Mouse (Mus musculus) embryonic fibroblast, embryonic 13.5 days (primary cell): Measurements from ENCODE around the gene Pdyn.

Source experiments
- CTCF ChIP-seq: IDR thresholded peaks from 2 replicates; pipeline ENCODE4 v1.5.1; 2011; ENCODE audit warnings: mild to moderate bottlenecking, control low read depth, low read length, moderate library complexity, borderline replicate concordance; ENCODE audit not compliant: insufficient read depth
- POLR2A ChIP-seq: IDR thresholded peaks from 2 replicates; pipeline ENCODE4 v1.6.1; 2011; ENCODE audit warnings: low read depth, mild to moderate bottlenecking, control low read depth, low read length, moderate library complexity

DNA sequence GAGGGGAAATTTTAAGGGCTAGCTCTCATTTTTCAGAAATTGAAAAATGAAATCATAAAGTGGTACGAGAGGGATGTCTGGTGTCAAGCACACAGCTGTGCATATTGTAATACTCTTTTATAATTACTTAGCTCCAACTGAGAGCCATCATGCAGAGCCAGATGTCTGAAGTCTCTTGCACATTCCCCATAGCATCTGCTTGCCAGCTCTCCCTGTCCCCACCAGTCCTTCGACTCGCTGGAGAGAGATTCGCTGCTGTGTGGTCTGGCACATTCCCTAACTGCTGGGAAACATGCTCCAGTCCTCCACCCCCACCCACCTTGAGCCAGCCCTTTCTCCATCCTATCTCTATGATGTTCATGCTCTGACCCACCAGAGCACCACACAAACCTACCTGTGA lies 15.6 kb downstream of the Pdyn start:
- TF ChIP-seq CTCF: no peak
- no peak for TF ChIP-seq POLR2A
